Mouse (Mus musculus) erythroblast, embryonic 14.5 days (primary cell): ENCODE measurements around the gene Hoxa10.

ENCODE experiments used
- GATA1 ChIP-seq: IDR thresholded peaks from 2 replicates; pipeline ENCODE4 v1.6.1; 2012; ENCODE audit warnings: low read length, inconsistent platforms, mixed read lengths
- TAL1 ChIP-seq: IDR thresholded peaks from 3 replicates; pipeline ENCODE4 v1.6.1; 2012; ENCODE audit warnings: low read length, inconsistent platforms, mixed read lengths

GRCm38 (mm10) chr6:52200073-52200750 lies 40.4 kb downstream of the Hoxa10 start:
- no peak for TF ChIP-seq GATA1
- TF ChIP-seq TAL1: no peak
